Comparison of ENCODE assay signal across 12 mouse cellular contexts in the genomic region with DNA sequence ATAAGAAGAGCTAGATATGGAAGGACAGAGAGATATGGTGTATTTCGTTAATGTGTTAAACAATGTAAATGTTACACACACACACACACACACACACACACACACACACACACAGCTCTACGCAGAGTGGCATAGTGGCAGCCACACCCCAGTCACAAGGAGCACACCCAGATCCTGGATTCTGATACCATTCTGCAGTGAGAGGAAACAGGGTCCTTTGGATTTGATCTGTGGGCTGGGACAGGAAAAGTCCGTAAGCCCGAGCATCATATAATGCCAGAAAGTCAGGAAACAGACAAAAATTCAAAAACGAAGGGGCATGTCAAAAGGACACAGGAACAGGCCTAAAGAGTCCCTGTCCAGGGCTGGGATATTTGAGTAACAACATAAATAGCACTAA. TPM values are rescaled to one million over a fixed set of nuclear protein-coding genes. Genes with fewer than 3 reads are reported as not detected.
DNase-seq lines count a peak whose midpoint lies in the region; ATAC-seq and TF ChIP-seq lines count a peak whose summit lies in the region.
"Had no signal": no experiment of that assay in that cellular context is flagged by ENCODE, and none has a peak within 500 bp of the region (broad histone marks: within the 10 kb centered on the region; RNA-seq: fewer than 3 reads in every experiment).

No protein-coding gene starts in this region.

- no peaks in the 10 kb centered on the region for H3K36me3 ChIP-seq in heart, embryonic 16.5 days (ENCODE audit: control insufficient read depth, insufficient read depth)
- no peaks in the 10 kb centered on the region for H3K36me3 ChIP-seq in testis, adult 2 months (ENCODE audit: control insufficient read depth, insufficient read depth, low read length)
- no peaks in the 10 kb centered on the region for H3K36me3 ChIP-seq in liver, adult 2 months (ENCODE audit: control insufficient read depth, insufficient read depth, low read length)
- H3K36me3 ChIP-seq in stomach, embryonic 16.5 days (ENCODE audit: control insufficient read depth, insufficient read depth, low read length) = no peaks in the 10 kb centered on the region

- peaks cover 52% of the 10 kb centered on the region for H3K4me1 ChIP-seq in heart, embryonic 16.5 days (ENCODE audit: control insufficient read depth, insufficient read depth, low read length)
- H3K4me1 ChIP-seq in testis, adult 2 months (ENCODE audit: control insufficient read depth, insufficient read depth, low read length) = no peaks in the 10 kb centered on the region; the same call in 1 of the 2 replicates
- peaks cover 61% of the 10 kb centered on the region for H3K4me1 ChIP-seq in liver, adult 2 months (ENCODE audit: control insufficient read depth, insufficient read depth, low read length)
- H3K4me1 ChIP-seq in stomach, embryonic 16.5 days (ENCODE audit: control insufficient read depth, insufficient read depth, low read length) = peaks cover 32% of the 10 kb centered on the region

- H3K4me2 ChIP-seq in heart, embryonic 16.5 days (ENCODE audit: low read depth, low read length) = no peak overlapping the region
- H3K4me2 ChIP-seq in stomach, embryonic 16.5 days (ENCODE audit: low read depth, low read length) = no peak overlapping the region
- H3K4me2 ChIP-seq: lung, embryonic 14.5 days had no signal

- TF ChIP-seq POLR2A in testis, adult 2 months (IDR thresholded peaks at IDR 0.05; ENCODE audit: control insufficient read depth, low read depth, low read length) = no peak
- no peak for TF ChIP-seq POLR2A in liver, adult 2 months (IDR thresholded peaks at IDR 0.05; ENCODE audit: extremely low read depth, insufficient read depth, low read length)

- H3K27ac ChIP-seq in heart, embryonic 16.5 days (ENCODE audit: low read length) = peak overlapping the region; percentile 41; the same call in 1 of the 2 replicates
- H3K27ac ChIP-seq in testis, adult 2 months (ENCODE audit: control insufficient read depth, insufficient read depth, low read depth, low read length) = peak overlapping the region; percentile 32; the same call in 1 of the 2 replicates
- H3K27ac ChIP-seq in liver, adult 2 months (replicated peaks; ENCODE audit: insufficient read depth, low read depth, low read length) = peak overlapping the region; percentile 99
- peak overlapping the region; percentile 35 for H3K27ac ChIP-seq in stomach, embryonic 16.5 days (ENCODE audit: low read length)

- 0 out of 2 replicates have a peak overlapping the region, but pooled peaks have one; percentile 2 for H3K9ac ChIP-seq in heart, embryonic 16.5 days (ENCODE audit: low read length)
- H3K9ac ChIP-seq in liver, adult 2 months (ENCODE audit: low read depth, low read length) = peak overlapping the region; percentile 70
- no peak overlapping the region for H3K9ac ChIP-seq in stomach, embryonic 16.5 days (ENCODE audit: low read length)
- H3K9ac ChIP-seq: lung, embryonic 14.5 days had no signal

- WGBS in heart, embryonic 16.5 days = 72% methylated on average over 5 of the region's 5 CpGs
- 67% methylated on average over 5 of the region's 5 CpGs for WGBS in liver, adult 2 months
- WGBS in stomach, embryonic 16.5 days = 55% methylated on average over 5 of the region's 5 CpGs

- H3K27me3 ChIP-seq in heart, embryonic 16.5 days (ENCODE audit: control insufficient read depth, insufficient read depth, low read length) = no peaks in the 10 kb centered on the region
- no peaks in the 10 kb centered on the region for H3K27me3 ChIP-seq in testis, adult 2 months (ENCODE audit: control insufficient read depth, insufficient read depth, low read length)
- H3K27me3 ChIP-seq in liver, adult 2 months (ENCODE audit: control insufficient read depth, insufficient read depth, low read length) = no peaks in the 10 kb centered on the region
- H3K27me3 ChIP-seq in stomach, embryonic 16.5 days (ENCODE audit: control insufficient read depth, insufficient read depth, low read length) = no peaks in the 10 kb centered on the region

- no peaks in the 10 kb centered on the region for H3K9me3 ChIP-seq in heart, embryonic 16.5 days (replicated peaks; ENCODE audit: control insufficient read depth, low read length)
- no peaks in the 10 kb centered on the region for H3K9me3 ChIP-seq in stomach, embryonic 16.5 days (replicated peaks; ENCODE audit: control insufficient read depth, low read length)

- H3K79me2 ChIP-seq in liver, adult 2 months (ENCODE audit: control insufficient read depth, insufficient read depth, low read length) = peaks cover 80% of the 10 kb centered on the region; the same call in 1 of the 2 replicates

- no peak for DNase-seq in heart, postnatal 10 days
- DNase-seq in testis, postnatal 10 days (ENCODE audit: low spot score) = no peak
- no peak for DNase-seq in liver, adult 2 months (ENCODE audit: extremely low read depth, low read depth, low spot score)
- no peak for DNase-seq in layer of hippocampus, adult 18-20 months (ENCODE audit: low spot score in 2 of 2)
- no peak for DNase-seq in thymus, postnatal 25 days
- DNase-seq: lung, embryonic 14.5 days; thymus, postnatal 36 days had no signal

- TF ChIP-seq CTCF in testis, adult 2 months (IDR thresholded peaks at IDR 0.05; ENCODE audit: control insufficient read depth, insufficient read depth, insufficient replicate concordance, low read depth, low read length) = no peak
- TF ChIP-seq CTCF in liver, adult 2 months (IDR thresholded peaks at IDR 0.05; ENCODE audit: low read depth, low read length) = no peak

- no peak overlapping the region for H3K4me3 ChIP-seq in heart, embryonic 16.5 days (ENCODE audit: low read length)
- H3K4me3 ChIP-seq in testis, adult 2 months (ENCODE audit: control insufficient read depth, low read depth, low read length) = no peak overlapping the region
- no peak overlapping the region for H3K4me3 ChIP-seq in liver, adult 2 months (ENCODE audit: insufficient read depth, low read depth, low read length)
- H3K4me3 ChIP-seq in stomach, embryonic 16.5 days (replicated peaks; ENCODE audit: low read length) = no peak overlapping the region

- no peak for ATAC-seq in heart, embryonic 16.5 days (replicated peaks; ENCODE audit: extremely low read depth, insufficient read depth, low FRiP score)
- peak; percentile 41; the same call in 1 of the 2 replicates for ATAC-seq in stomach, embryonic 16.5 days (ENCODE audit: insufficient read depth, low FRiP score)

- intact Hi-C loops in heart, postnatal 10 days (cut with DNase I) = no loop called here

RNA-seq across cellular contexts. Expression of a gene that starts 11.0 kb away (rescaled TPM):
- polyA plus RNA-seq in heart, embryonic 16.5 days (2015; fragmentation: Nextera tagmentation; extraction: Ambion mirVana) = 0.18 TPM in 1 of 2 replicates, not detected in the other
- total RNA-seq in heart, postnatal 10 days (2021) = not detected
- polyA plus RNA-seq in testis, adult 2 months (2012; rRNA removed) = 0.11 TPM in 1 of 2 replicates, not detected in the other
- 0.09 TPM in 1 of 2 replicates, not detected in the other for total RNA-seq in liver, adult 2 months (2014; rRNA removed)
- not detected in 2 replicates for polyA plus RNA-seq in liver, adult 2 months (2012; rRNA removed)
- not detected in 2 replicates for polyA plus RNA-seq in stomach, embryonic 16.5 days (2015; fragmentation: Nextera tagmentation; extraction: Ambion mirVana)
- not detected for total RNA-seq in layer of hippocampus, adult 18-20 months (2021)
- polyA plus RNA-seq: CD4-positive, CD25-positive, alpha-beta regulatory T cell, adult 4 months; heart, embryonic 14.5 days had no signal

RNA-seq across cellular contexts. Expression of a gene that starts 33.1 kb away (rescaled TPM):
- 24.2 and 26.7 TPM in 2 replicates for polyA plus RNA-seq in heart, embryonic 16.5 days (2015; fragmentation: Nextera tagmentation; extraction: Ambion mirVana)
- total RNA-seq in heart, postnatal 10 days (2021) = 10 to 100 TPM; 63.9 to 96.0 TPM
- polyA plus RNA-seq in testis, adult 2 months (2012; rRNA removed) = 2.8 and 3.8 TPM in 2 replicates
- total RNA-seq in liver, adult 2 months (2014; rRNA removed) = 26.2 and 26.4 TPM in 2 replicates
- 14.1 and 19.8 TPM in 2 replicates for polyA plus RNA-seq in liver, adult 2 months (2012; rRNA removed)
- 29.1 and 30.8 TPM in 2 replicates for polyA plus RNA-seq in stomach, embryonic 16.5 days (2015; fragmentation: Nextera tagmentation; extraction: Ambion mirVana)
- total RNA-seq in layer of hippocampus, adult 18-20 months (2021) = 100 to 1,000 TPM; 202 to 217 TPM

Comparison
In these comparisons a context has a peak if more than half of its experiments do, and no peak if none do; other contexts are left out.
1. H3K27ac ChIP-seq: peak in every context shown above with its lines; median percentile 99 in liver, adult 2 months; 41 in heart, embryonic 16.5 days; 35 in stomach, embryonic 16.5 days; 32 in testis, adult 2 months.